Mouse (Mus musculus) heart, postnatal 0 days (tissue): ENCODE measurements around the gene Rfc2. TPM values are rescaled to one million over a fixed set of nuclear protein-coding genes. Genes with fewer than 3 reads are reported as not detected.

Experiments used
- ATAC-seq: fragments of 200-750 bp; cut with Nextera tagmentation; 2 replicates; pipeline ENCODE4 v1.8.0; 2017; ENCODE audit warnings: low read depth, moderate number of reproducible peaks, moderate library complexity; ENCODE audit not compliant: insufficient read depth
- DNase-seq: peaks from one replicate; pipeline ENCODE4 v3.0.0-alpha.2; 2016; ENCODE audit warnings: low spot score
- H3K27ac ChIP-seq: fragments of 300-500 bp; sonication (generic); 2 replicates; pipeline ENCODE4 v1.5.1; 2014; ENCODE audit warnings: low read depth, mild to moderate bottlenecking
- H3K27me3 ChIP-seq: fragments of 300-500 bp; sonication (generic); 2 replicates; pipeline ENCODE4 v1.6.1; 2014; ENCODE audit warnings: low read length, mixed read lengths; ENCODE audit not compliant: control insufficient read depth, insufficient read depth
- H3K36me3 ChIP-seq: fragments of 300-500 bp; sonication (generic); replicated peaks from 2 replicates; pipeline ENCODE4 v1.6.1; 2014; ENCODE audit warnings: low read length, mixed read lengths; ENCODE audit not compliant: control insufficient read depth, insufficient read depth
- H3K4me1 ChIP-seq: fragments of 300-500 bp; sonication (generic); 2 replicates; pipeline ENCODE4 v1.6.1; 2014; ENCODE audit warnings: antibody characterized with exemption; ENCODE audit not compliant: control insufficient read depth, insufficient read depth
- H3K4me2 ChIP-seq: fragments of 300-500 bp; sonication (generic); 2 replicates; pipeline ENCODE4 v1.6.1; 2014; ENCODE audit warnings: low read depth, mild to moderate bottlenecking, low read length, moderate library complexity
- H3K4me3 ChIP-seq: fragments of 300-500 bp; sonication (generic); 2 replicates; pipeline ENCODE4 v1.5.1; 2014; ENCODE audit warnings: low read depth, low read length
- H3K9ac ChIP-seq: fragments of 300-500 bp; sonication (generic); replicated peaks from 2 replicates; pipeline ENCODE4 v1.6.1; 2014; ENCODE audit warnings: low read depth, low read length, mixed read lengths
- H3K9me3 ChIP-seq: fragments of 300-500 bp; sonication (generic); replicated peaks from 2 replicates; pipeline ENCODE4 v1.6.1; 2016; ENCODE audit warnings: low read length; ENCODE audit not compliant: control insufficient read depth
- CTCF ChIP-seq: IDR thresholded peaks from 2 replicates; pipeline ENCODE4 v1.5.1; 2016; ENCODE audit warnings: antibody characterized with exemption, control low read depth, low read depth
- EP300 ChIP-seq: IDR thresholded peaks from 2 replicates; pipeline ENCODE4 v1.6.1; 2016; ENCODE audit warnings: antibody characterized with exemption, low read depth
- WGBS: fragments of 180-500 bp; shearing (Covaris S2); extraction: QIAGEN DNeasy Blood & Tissue Kit; methylation state at CpG from one replicate; pipeline ENCODE4 v1.1.7; 2014; 5-methylcytosine and 5-hydroxymethylcytosine counted together
- polyA plus RNA-seq: library from polyadenylated mRNA; unstranded; fragments of >200 nt; fragmentation: Nextera tagmentation; extraction: Ambion mirVana; gene quantifications from 2 replicates; pipeline ENCODE4 v1.2.1, GENCODE M21; 2015
- total RNA-seq: library from RNA; depleted of rRNA; stranded (reverse); fragments of >200 nt; gene quantifications from 2 replicates; pipeline ENCODE4 v1.2.3, GENCODE M21; 2014; ENCODE audit warnings: low replicate concordance

Gene Rfc2
- total and polyA plus RNA-seq, 2 experiments from 2014 or later, result 64.6 to 92.1 TPM

GRCm38 (mm10) chr5:134555463-134556164, 25.6 kb upstream of the Rfc2 start:
- H3K9me3 ChIP-seq, result no peaks in the 10 kb centered on the region
- H3K4me3 ChIP-seq, result no peak overlapping the region
- H3K27me3 ChIP-seq, result 0 out of 2 replicates have a peak, but pooled peaks cover 3% of the 10 kb centered on the region
- no peak overlapping the region for H3K4me2 ChIP-seq
- H3K4me1 ChIP-seq, result 0 out of 2 replicates have a peak, but pooled peaks cover 3% of the 10 kb centered on the region
- H3K27ac ChIP-seq, result peak overlapping the region; percentile 60
- TF ChIP-seq CTCF (no peak), EP300 (no peak)
- ATAC-seq (no peak), DNase-seq (peak; percentile 70)
- H3K36me3 ChIP-seq, result no peaks in the 10 kb centered on the region
- 8% methylated on average over 20 of the region's 20 CpGs for WGBS
- no peak overlapping the region for H3K9ac ChIP-seq

- ATAC-seq (no peak), DNase-seq (no peak)
- Histone ChIP-seq H3K36me3 (no peaks in the 10 kb centered on the region), H3K27me3 (no peaks in the 10 kb centered on the region), H3K27ac (no peak within 1 kb of the TSS), H3K4me2 (no peak within 1 kb of the TSS), H3K9ac (no peak within 1 kb of the TSS), H3K9me3 (no peaks in the 10 kb centered on the region), H3K4me1 (0 out of 2 replicates have a peak, but pooled peaks cover 2% of the 10 kb centered on the region), H3K4me3 (no peak within 1 kb of the TSS)
- WGBS, result 72% methylated on average over 7 of the region's 7 CpGs
- no peak for TF ChIP-seq CTCF
These were observed 21.1 kb upstream of the Rfc2 start, which contains the start of gene Syna for GRCm38 (mm10) chr5:134560071-134560449. Gene Syna, minus strand, starts transcription at chr5:134560171.

- Histone ChIP-seq H3K27me3 (no peaks in the 10 kb centered on the region), H3K9me3 (no peaks in the 10 kb centered on the region), H3K4me2 (no peak overlapping the region), H3K36me3 (no peaks in the 10 kb centered on the region), H3K9ac (no peak overlapping the region), H3K27ac (no peak overlapping the region), H3K4me3 (no peak overlapping the region), H3K4me1 (no peaks in the 10 kb centered on the region)
- ATAC-seq, result no peak
- WGBS, result 70% methylated on average over 16 of the region's 16 CpGs
- DNase-seq, result no peak
- TF ChIP-seq EP300 (no peak), CTCF (no peak)
These were observed 20.6 kb upstream of the Rfc2 start for GRCm38 (mm10) chr5:134560450-134561171.

GRCm38 (mm10) chr5:134564272-134564671, 16.9 kb upstream of the Rfc2 start:
- no peak for ATAC-seq
- H3K4me3 ChIP-seq, result no peak overlapping the region
- WGBS, result 98% methylated on average over 2 of the region's 2 CpGs

GRCm38 (mm10) chr5:134565696-134566095, 15.5 kb upstream of the Rfc2 start:
- 75% methylated on average over 6 of the region's 6 CpGs for WGBS
- no peak for ATAC-seq
- no peaks in the 10 kb centered on the region for H3K36me3 ChIP-seq

More at GRCm38 (mm10) chr5:134564272-134564671, 16.9 kb upstream of the Rfc2 start:
- Histone ChIP-seq H3K27ac (no peak overlapping the region), H3K36me3 (no peaks in the 10 kb centered on the region), H3K9ac (no peak overlapping the region), H3K9me3 (no peaks in the 10 kb centered on the region), H3K4me2 (no peak overlapping the region), H3K4me1 (no peaks in the 10 kb centered on the region), H3K27me3 (no peaks in the 10 kb centered on the region)
- DNase-seq, result no peak
- TF ChIP-seq CTCF (no peak), EP300 (no peak)

More at GRCm38 (mm10) chr5:134565696-134566095, 15.5 kb upstream of the Rfc2 start:
- Histone ChIP-seq H3K27ac (no peak overlapping the region), H3K27me3 (no peaks in the 10 kb centered on the region), H3K9me3 (no peaks in the 10 kb centered on the region), H3K4me3 (no peak overlapping the region), H3K4me2 (no peak overlapping the region), H3K9ac (no peak overlapping the region), H3K4me1 (no peaks in the 10 kb centered on the region)
- TF ChIP-seq EP300, result no peak
- no peak for TF ChIP-seq CTCF
- DNase-seq, result no peak
